Mouse (Mus musculus): ENCODE measurements at regions not wholly inside any gene's neighbourhood (a gene's known extent, or its start where the extent isn't known, plus 50 kb on each side); places are given as distances from the start of the nearest gene placed in this dataset.

- DNase-seq (ENCODE audit: low read depth) = no peak
Observed at GRCm38 (mm10) chrX:142456022-142456421, 65.7 kb upstream of the Acsl4 start.

DNA sequence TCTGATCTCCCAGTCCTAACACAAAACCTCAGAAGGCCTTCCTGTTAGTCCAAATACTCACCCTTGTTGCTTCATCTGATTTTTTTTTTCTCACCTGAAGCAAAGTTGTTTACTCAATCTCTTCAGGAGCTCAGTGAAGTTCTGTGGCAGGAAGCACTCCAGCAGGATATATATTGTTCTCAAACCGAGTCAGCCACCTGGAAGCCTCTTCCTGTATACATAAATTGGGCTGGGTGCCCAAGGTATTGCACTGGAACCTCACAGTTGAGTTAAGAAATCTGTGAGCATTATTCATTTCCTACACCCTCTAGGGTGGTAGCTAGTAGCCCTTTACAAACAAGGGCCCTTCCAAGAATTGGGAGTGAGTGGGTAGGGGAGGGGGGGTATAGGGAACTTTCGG lies 73.8 kb upstream of the Acsl4 start:
- DNase-seq (ENCODE audit: low read depth) = peak; percentile 68

GRCm38 (mm10) chrX:142464756-142465155 lies 74.4 kb upstream of the Acsl4 start:
- DNase-seq (ENCODE audit: low read depth) = peak; percentile 80

GRCm38 (mm10) chrX:142467850-142468256 lies 77.5 kb upstream of the Acsl4 start:
- no peak for DNase-seq (ENCODE audit: low read depth)

- DNase-seq (ENCODE audit: low read depth) = no peak
Observed at GRCm38 (mm10) chrX:142468388-142468787, 78.1 kb upstream of the Acsl4 start.

- no peak for DNase-seq (ENCODE audit: low read depth)
Observed at GRCm38 (mm10) chrX:142469048-142469634, 78.8 kb upstream of the Acsl4 start.

- DNase-seq (ENCODE audit: low read depth) = no peak
Observed at GRCm38 (mm10) chrX:142470083-142470482, 79.7 kb upstream of the Acsl4 start.

DNA sequence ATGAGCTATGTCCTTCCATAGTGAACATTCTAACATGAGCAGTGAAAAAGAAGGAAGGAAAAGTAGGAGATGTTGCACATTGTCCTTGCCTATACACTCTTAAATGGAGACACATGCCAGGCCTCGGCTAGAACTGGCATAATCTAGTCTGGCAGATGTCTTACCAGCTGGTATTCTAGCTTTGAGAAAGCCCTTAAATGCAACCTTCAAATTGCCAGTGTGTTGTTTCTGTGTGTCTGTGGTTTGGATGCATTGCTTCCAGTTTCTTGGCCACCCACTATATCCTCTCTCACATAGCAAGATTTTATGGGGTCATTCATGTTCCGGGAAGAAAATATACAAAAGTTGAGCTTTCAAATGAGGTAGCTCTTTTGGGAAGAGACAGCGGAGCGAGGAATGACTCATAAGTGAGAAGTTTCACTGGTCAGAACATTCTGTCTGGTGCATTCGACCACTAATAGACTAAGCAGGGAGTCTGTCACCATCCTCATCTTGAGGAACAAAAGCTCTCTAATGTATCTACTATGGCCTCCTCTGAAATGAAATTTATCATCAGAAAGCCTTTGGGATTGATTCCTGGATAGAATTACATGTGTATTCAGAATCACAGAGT lies 91.0 kb upstream of the Acsl4 start:
- no peak for DNase-seq (ENCODE audit: low read depth)

DNA sequence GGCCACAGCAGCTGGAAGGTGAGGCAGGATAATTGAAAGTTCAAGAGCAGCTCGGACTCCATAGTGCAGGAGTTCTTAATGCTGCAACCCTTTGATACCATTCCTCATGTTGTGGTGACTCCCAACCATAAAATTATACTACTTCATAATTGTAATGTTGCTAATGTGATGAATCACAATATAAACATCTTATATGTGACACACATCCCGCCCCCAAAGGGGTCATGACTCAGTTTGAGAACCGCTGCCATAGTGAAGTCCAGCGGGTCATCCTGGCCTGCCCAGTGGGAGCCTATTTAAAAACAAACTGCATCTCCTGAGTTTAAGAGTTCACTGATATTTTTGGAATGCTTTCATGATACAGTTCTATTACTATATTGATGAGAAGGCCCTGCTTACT lies 97.7 kb upstream of the Acsl4 start:
- DNase-seq (ENCODE audit: low read depth) = no peak

- peak; percentile 58 for DNase-seq (ENCODE audit: low read depth)
Observed at GRCm38 (mm10) chrX:142490093-142490717, 99.9 kb upstream of the Acsl4 start.

DNA sequence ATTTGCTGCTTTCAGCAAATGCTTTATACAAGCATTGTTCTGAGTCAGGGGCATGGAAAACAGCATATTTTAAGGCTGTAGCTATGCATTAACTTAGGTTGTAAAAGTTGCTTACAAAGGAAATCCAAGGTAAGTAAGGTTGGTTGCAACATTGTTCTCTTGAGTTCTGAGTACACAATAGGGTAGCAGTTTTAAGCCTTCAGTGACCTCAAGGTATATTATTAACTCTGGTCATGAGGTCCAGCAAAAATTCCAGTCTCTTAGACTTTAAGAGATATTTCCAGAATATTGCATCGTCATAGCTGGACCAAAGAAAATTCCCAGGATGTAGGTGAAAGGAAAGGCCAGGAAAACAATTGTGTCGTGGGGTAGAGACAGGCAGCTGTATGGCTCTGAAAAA lies 110.8 kb upstream of the Acsl4 start:
- DNase-seq (ENCODE audit: low read depth) = no peak

GRCm38 (mm10) chrX:142504962-142505361 lies 114.6 kb upstream of the Acsl4 start:
- DNase-seq (ENCODE audit: low read depth) = peak; percentile 57

DNA sequence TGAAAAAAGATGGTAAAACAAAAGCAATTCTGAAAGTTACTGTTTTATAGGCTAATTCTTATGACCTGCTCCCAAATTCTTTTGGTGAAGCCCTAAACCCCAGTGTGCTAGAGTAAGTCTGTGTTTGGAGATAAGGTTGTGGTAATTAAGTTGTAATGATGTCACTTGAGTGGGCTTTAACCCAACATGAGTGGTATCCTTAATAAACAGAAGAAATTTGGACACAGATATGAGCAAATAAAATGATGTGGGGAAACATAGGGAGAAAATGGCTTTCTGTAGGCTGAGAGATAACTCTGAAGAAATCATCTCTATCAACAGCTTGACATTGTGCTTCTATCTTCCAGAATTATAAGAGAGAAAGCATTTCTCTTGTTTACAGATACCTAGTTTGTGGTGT lies 117.1 kb upstream of the Acsl4 start:
- no peak for DNase-seq (ENCODE audit: low read depth)

DNA sequence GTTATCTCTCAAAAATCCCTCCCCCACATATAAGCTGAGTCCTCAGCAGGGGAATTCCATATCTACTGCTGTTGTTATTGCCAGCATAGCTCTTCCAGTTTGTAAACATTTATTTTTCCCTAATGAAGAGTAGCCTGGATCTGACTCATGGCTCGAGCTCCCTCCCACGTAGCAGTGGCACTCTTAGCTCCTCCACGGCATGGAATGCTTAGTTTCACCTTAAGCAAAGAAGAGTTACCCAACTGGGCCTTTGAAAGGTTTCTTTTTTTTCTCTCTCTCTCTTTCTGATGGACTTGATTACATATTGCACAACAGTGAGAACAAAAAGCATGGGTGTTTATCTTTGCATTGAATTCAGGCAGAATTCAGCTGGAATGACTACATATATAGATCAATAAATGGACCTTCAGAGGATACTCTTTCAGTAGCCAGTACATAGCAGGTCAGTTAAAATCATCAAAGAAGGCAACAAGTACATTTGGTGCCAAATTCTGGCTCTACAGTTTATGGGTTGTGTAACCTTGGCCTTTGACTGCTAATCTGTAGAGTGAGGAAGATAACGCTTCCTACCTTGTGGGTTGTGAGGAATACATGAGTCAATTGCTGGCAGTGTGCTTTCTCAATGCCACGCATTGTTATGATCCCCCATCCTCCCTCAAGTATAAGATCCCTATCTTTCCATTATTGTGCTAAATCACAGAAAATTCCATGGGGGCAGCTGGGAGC lies 126.2 kb upstream of the Acsl4 start:
- DNase-seq (ENCODE audit: low read depth) = peak; percentile 70

DNA sequence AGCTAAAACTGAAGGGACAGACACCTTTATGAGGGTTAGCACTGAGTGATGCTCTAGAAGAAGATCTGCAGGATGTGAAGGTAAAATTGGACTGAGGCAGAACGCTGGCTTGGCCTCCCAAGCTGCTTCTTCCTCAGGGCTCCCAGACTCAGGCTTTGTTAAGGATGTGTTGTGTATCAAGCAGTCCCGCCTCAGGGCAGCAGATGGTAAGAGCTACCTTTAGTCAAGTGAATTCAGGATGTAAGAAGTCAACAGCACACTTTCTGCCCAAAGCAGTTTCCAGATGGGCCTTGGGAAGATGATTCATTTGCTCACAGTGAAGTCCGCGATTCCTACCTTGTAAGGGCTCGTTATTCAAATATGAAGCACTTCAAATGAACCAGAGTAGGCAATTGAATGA lies 126.9 kb upstream of the Acsl4 start:
- peak; percentile 68 for DNase-seq (ENCODE audit: low read depth)

- no peak for DNase-seq (ENCODE audit: low read depth)
Observed at GRCm38 (mm10) chrX:142521063-142521462, 130.7 kb upstream of the Acsl4 start.

DNA sequence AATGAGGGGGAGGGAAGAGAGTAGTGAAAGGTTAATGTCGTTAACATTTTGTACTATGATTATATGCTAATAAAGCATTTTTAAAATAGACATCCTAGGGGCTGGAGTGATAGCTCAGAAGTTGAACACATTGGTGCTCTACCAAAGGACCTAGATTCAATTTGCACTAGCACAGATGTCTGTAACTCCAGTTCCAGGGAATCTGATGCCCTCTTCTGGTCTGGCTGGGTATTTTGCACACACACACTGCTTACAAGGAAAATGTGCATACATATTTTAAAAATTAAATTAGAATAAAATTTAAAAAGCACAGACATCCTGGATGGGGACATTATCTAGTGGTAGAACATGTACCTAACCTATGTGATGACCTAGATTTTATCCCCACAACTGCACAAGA lies 136.6 kb upstream of the Acsl4 start:
- no peak for DNase-seq (ENCODE audit: low read depth)

DNA sequence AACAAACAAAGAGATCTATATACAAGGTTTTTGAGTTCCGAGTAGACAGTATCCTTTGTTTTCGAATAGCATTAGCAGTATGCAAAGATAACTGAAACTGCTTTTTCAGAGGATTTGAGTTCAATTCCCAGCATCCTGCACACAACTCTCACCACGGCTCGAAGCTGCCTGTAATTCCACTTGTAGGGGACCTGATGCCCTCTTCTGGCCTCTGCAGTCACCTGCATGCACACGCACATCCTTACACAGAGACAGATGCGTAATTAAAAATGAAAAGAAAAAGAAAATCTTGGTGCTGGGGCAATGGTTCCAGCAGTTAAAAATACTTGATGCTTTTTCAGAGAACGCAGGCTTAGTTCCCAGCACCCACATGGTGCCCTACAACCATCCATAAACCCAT lies 139.6 kb upstream of the Acsl4 start:
- DNase-seq (ENCODE audit: low read depth) = no peak

DNA sequence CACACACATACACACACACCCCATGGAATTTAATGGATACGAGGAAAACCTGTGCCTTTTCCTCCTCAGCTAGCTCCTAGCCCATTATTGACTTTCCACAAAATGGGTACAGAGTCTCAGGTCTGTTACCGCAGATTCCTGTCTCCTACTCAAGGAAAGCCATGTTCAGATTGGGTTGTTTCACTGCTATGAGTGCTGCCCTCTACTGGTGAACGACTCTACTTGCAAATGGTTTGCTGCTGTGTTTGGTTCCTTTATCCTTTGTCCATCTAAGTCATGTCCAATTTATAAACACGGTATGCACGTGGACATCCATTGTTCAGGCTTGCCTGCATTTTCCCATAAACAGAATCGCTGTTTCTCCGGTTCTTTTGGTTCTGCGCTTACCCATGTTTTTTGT lies 144.4 kb upstream of the Acsl4 start:
- no peak for DNase-seq (ENCODE audit: low read depth)

DNA sequence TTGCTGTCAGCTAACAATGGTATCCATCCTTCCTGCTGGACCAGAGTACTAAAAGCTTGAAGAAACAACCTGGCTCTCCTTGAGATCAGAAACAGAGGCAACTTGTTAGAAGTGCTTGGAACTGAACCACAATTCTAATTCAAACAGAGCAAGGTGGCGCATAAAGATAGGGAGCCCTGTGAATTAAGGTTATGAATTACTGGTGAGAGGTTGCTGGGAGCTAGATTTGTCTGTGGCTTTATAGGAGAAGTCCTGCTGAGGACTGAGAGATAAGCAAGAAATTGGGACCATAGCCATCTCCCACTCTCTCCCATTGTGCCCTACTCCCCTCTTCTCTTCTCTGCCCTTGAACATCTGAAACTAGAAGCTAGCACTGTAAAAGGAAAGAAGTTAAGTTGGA lies 145.2 kb upstream of the Acsl4 start:
- DNase-seq (ENCODE audit: low read depth) = no peak

DNA sequence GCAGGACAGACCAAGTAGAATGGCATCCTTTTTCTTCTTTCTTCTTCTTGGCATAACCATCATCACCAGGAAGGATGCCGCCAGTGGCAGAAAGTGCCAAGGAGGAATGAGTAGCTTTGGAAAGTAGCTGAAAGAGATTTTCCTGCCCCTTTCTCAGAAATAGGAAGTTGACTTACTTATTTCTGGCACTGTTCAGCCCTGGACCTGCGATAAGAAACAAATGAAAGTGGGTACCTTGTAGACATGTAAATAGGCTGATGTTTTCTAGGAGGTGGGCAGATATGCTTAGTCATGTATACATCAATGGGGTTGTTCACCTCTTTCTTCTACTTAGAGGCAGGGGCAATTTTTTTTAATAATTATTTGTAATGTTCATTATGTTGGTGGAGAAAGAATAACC lies 145.3 kb upstream of the Tmem164 start:
- DNase-seq (ENCODE audit: low read depth) = no peak

DNA sequence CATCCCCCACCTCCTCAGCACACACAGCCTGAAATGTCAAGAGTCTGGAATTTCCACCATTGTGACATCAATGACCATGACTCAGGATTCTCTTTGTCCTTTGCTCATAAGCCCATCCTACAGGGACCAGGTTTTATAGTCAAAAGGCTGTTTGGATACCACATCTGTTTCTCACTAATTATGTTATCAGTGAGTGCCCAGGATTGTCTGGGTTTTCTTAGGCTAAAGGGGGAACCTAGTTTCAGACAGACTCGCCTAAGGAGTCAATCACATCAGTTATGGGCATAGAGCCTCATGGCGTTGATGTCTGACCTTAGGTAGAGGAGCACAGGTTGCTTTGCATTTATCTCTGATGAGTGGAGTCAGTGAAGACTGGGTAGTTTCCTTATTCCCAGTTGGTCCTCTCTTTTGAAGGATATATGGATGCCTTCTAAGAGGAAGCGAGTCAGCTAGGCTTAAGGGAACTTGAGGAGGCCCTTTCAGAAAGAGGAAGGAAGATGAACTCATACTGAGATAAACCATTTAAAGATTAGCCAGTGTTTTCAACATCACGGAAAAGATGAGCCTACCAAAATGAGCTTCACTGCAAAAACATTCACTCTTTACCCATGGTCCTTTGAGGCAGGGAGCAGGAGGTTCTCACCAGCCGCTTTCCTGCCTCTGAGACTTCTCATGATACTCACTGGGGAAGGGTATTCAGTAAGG lies 143.8 kb upstream of the Tmem164 start:
- no peak for DNase-seq (ENCODE audit: low read depth)

All from gonadal fat pad, adult 2 months (tissue).